Mouse (Mus musculus): ENCODE results near the gene Fam241b. TPM values are rescaled to one million over a fixed set of nuclear protein-coding genes. Genes with fewer than 3 reads are reported as not detected.

The Fam241b gene
- total RNA-seq (2012; rRNA removed) (13.8 and 19.0 TPM in 2 replicates), polyA plus RNA-seq (2012; ENCODE audit: insufficient read depth in 1 of 2, insufficient read length in 2 of 2, low read depth in 1 of 2, low replicate concordance in 2 of 2, missing spikeins in 1 of 2) (10 to 100 TPM in 1 of 2 experiments, not detected in 1; 11.2 TPM)

GRCm38 (mm10) chr10:62143820-62144219, at the start of gene Fam241b:
TSS of gene Fam241b (minus strand) at chr10:62143920.
- Histone ChIP-seq H3K79me2 (ENCODE audit: control insufficient read depth, insufficient read depth, low read length, poor library complexity) (no peaks in the 10 kb centered on the region), H3K27ac (ENCODE audit: control insufficient read depth, low read depth, low read length) (no peak within 1 kb of the TSS), H3K27me3 (ENCODE audit: control insufficient read depth in 1 of 2, insufficient read depth in 2 of 2, low read length in 2 of 2) (peaks cover 0 to 3% of the 10 kb centered on the region in 2 experiments; a peak in 2 of 4 replicates), H3K4me1 (ENCODE audit: control insufficient read depth in 1 of 2, insufficient read depth in 2 of 2, low read length in 2 of 2) (no peaks in the 10 kb centered on the region), H3K4me3 (ENCODE audit: control insufficient read depth in 1 of 2, insufficient read depth in 1 of 2, low read depth in 2 of 2, low read length in 2 of 2) (no peak within 1 kb of the TSS), H3K9ac (ENCODE audit: control insufficient read depth, low read depth, low read length, poor library complexity, severe bottlenecking) (no peak within 1 kb of the TSS), H3K9me3 (replicated peaks; ENCODE audit: insufficient read depth, low read length) (no peaks in the 10 kb centered on the region), H3K36me3 (ENCODE audit: control insufficient read depth in 1 of 2, insufficient read depth in 2 of 2, low read length in 2 of 2) (no peaks in the 10 kb centered on the region)
- DNase-seq (ENCODE audit: low read depth, low spot score) = no peak
- TF ChIP-seq ELF1 (IDR thresholded peaks at IDR 0.05; ENCODE audit: low read depth, low read length) = no peak
- TF ChIP-seq MAX (IDR thresholded peaks at IDR 0.05; ENCODE audit: low read length) = no peak
- no peak for TF ChIP-seq ZMIZ1 (IDR thresholded peaks at IDR 0.05; ENCODE audit: low read depth, low read length)
- TF ChIP-seq KAT2A (conservative IDR thresholded peaks at IDR 0.05; ENCODE audit: low read depth, low read length) = no peak
- no peak for TF ChIP-seq MYC (IDR thresholded peaks at IDR 0.05; ENCODE audit: low read depth, low read length)
- TF ChIP-seq EP300 (IDR thresholded peaks at IDR 0.05; ENCODE audit: low read depth in 1 of 2, low read length in 2 of 2) = no peak
- no peak for TF ChIP-seq NELFE (IDR thresholded peaks at IDR 0.05; ENCODE audit: low read depth, low read length)
- no peak for TF ChIP-seq TAL1 (IDR thresholded peaks at IDR 0.05; ENCODE audit: low read length)
- no peak for TF ChIP-seq CTCF (IDR thresholded peaks at IDR 0.05 in 2 of 3, conservative IDR thresholded peaks at IDR 0.05 in 1 of 3; ENCODE audit: control insufficient read depth in 1 of 3, insufficient read depth in 1 of 3, low read depth in 2 of 3, low read length in 3 of 3, poor library complexity in 1 of 3, severe bottlenecking in 1 of 3)
- TF ChIP-seq CHD2 (IDR thresholded peaks at IDR 0.05; ENCODE audit: low read length) = no peak

- no peaks in the 10 kb centered on the region for H3K79me2 ChIP-seq (ENCODE audit: control insufficient read depth, insufficient read depth, low read length, poor library complexity)
- TF ChIP-seq ETS1 (IDR thresholded peaks at IDR 0.05; ENCODE audit: low read depth, low read length) = 0 out of 2 replicates have a peak, but pooled peaks have one; percentile 11
- TF ChIP-seq ZMIZ1 (IDR thresholded peaks at IDR 0.05; ENCODE audit: low read depth, low read length) = no peak
- TF ChIP-seq ZNF384 (IDR thresholded peaks at IDR 0.05; ENCODE audit: low read depth, low read length) = no peak
- no peak overlapping the region for H3K9ac ChIP-seq (ENCODE audit: control insufficient read depth, low read depth, low read length, poor library complexity, severe bottlenecking)
- no peaks in the 10 kb centered on the region for H3K4me1 ChIP-seq (ENCODE audit: control insufficient read depth in 1 of 2, insufficient read depth in 2 of 2, low read length in 2 of 2)
- H3K27me3 ChIP-seq (ENCODE audit: control insufficient read depth in 1 of 2, insufficient read depth in 2 of 2, low read length in 2 of 2) = no peaks in the 10 kb centered on the region
- no peaks in the 10 kb centered on the region for H3K9me3 ChIP-seq (replicated peaks; ENCODE audit: insufficient read depth, low read length)
- no peak overlapping the region for H3K4me3 ChIP-seq (ENCODE audit: control insufficient read depth in 1 of 2, insufficient read depth in 1 of 2, low read depth in 2 of 2, low read length in 2 of 2)
- peak; percentile 11 for DNase-seq (ENCODE audit: low read depth, low spot score)
- H3K36me3 ChIP-seq (ENCODE audit: control insufficient read depth in 1 of 2, insufficient read depth in 2 of 2, low read length in 2 of 2) = no peaks in the 10 kb centered on the region
- H3K27ac ChIP-seq (ENCODE audit: control insufficient read depth, low read depth, low read length) = no peak overlapping the region
Measured at GRCm38 (mm10) chr10:62192701-62193157, 49.0 kb upstream of the Fam241b start.

- TF ChIP-seq ETS1 (IDR thresholded peaks at IDR 0.05; ENCODE audit: low read depth, low read length) (no peak), TBP (IDR thresholded peaks at IDR 0.05; ENCODE audit: low read depth, low read length) (no peak), POLR2AphosphoS2 (IDR thresholded peaks at IDR 0.05; ENCODE audit: low read length) (no peak), UBTF (IDR thresholded peaks at IDR 0.05; ENCODE audit: borderline replicate concordance, insufficient read depth, low read depth, low read length) (no peak)
- Histone ChIP-seq H3K9me3 (replicated peaks; ENCODE audit: insufficient read depth, low read length) (no peaks in the 10 kb centered on the region), H3K27ac (ENCODE audit: control insufficient read depth, low read depth, low read length) (no peak overlapping the region), H3K79me2 (ENCODE audit: control insufficient read depth, insufficient read depth, low read length, poor library complexity) (no peaks in the 10 kb centered on the region), H3K4me3 (ENCODE audit: control insufficient read depth in 1 of 2, insufficient read depth in 1 of 2, low read depth in 2 of 2, low read length in 2 of 2) (no peak overlapping the region), H3K4me1 (ENCODE audit: control insufficient read depth in 1 of 2, insufficient read depth in 2 of 2, low read length in 2 of 2) (no peaks in the 10 kb centered on the region), H3K36me3 (ENCODE audit: control insufficient read depth in 1 of 2, insufficient read depth in 2 of 2, low read length in 2 of 2) (no peaks in the 10 kb centered on the region), H3K27me3 (ENCODE audit: control insufficient read depth in 1 of 2, insufficient read depth in 2 of 2, low read length in 2 of 2) (no peaks in the 10 kb centered on the region), H3K9ac (ENCODE audit: control insufficient read depth, low read depth, low read length, poor library complexity, severe bottlenecking) (no peak overlapping the region)
- DNase-seq (ENCODE audit: low read depth, low spot score) = no peak
Measured at GRCm38 (mm10) chr10:62190821-62191220, 47.1 kb upstream of the Fam241b start.
